Mouse (Mus musculus) urinary bladder, postnatal 14 days (tissue): ENCODE measurements around the gene Kcnrg.

ENCODE experiments used
- DNase-seq: peaks from one replicate; pipeline ENCODE4 v3.0.0; 2021; ENCODE audit warnings: low spot score

The Kcnrg gene

DNA sequence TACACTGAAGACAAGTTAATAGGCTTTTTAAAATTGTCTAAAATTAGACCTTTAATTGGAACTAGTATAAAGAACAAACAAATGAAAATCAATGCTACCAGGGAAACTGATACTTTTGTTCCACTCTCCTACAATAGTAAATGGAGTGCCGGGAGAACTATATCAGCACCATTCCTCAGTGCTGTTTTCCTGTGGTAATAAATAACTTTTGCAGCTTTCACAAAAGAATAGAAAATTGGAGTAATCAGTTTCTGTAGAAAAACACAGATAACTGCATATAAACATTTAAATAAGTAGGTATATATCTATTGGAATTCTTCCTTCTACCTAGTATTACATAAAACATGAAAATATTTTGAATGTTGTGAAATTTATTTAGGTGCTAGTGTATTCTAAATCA, 38.3 kb downstream of the Kcnrg start:
- no peak for DNase-seq

DNA sequence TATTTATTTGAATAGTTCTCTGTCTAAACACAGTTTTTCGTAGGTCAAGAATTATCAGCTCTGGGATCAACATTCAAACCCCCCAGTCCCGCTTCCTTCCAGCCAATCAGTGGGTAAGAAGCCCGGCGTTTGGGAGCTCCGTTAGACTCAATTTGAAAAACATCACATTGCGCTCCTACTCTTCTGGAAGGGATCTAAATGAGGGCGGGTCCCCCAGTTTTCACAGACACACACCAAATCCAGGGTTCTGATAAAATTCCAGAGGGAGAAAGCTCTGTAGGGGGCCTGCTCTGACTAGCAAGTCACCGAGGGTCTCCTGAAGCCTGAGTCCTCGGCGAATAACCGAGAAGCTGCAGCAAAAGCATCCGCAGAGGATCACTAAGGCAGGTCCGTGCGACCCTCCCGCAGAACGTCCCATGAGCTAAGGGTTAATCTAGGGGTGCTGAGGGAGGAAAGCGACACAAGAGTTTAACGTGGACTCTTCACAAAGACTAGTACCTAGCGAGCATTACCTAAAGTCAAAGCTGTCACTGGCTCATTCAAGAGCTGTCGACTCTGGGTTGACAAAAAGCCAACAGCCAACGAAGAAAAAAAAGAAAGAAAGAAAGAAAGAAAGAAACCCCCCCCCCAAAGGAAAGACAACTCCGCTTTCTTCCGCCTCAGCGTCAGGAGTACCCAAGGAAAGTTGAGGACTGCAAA, 40.1 kb downstream of the Kcnrg start:
- peak; percentile 46 for DNase-seq

- DNase-seq: peak; percentile 54
Measured at GRCm38 (mm10) chr14:61647881-61648684, 40.8 kb downstream of the Kcnrg start.

- peak; percentile 97 for DNase-seq
Measured at GRCm38 (mm10) chr14:61648685-61649504, 41.6 kb downstream of the Kcnrg start.

- DNase-seq: peak; percentile 59
Measured at GRCm38 (mm10) chr14:61650291-61650960, 43.2 kb downstream of the Kcnrg start.

DNA sequence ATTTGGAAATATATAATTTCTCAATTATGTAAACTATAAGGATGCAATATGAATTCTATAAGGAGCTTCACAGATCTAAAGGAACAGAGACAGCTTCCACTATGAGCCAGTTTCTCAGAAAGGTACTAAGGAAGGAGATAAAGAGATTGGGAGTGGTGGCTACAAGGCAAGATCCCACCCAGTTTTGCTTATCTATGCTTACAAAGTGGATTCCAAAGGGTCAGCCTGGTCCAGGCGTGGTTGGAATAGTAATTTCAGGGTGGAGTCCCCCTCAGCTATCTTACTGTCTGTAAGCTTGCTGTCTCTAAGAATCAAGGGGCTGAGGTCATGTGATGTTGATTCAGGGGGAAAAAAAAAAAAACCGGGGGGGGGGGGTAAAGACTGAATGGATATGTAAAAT, 49.2 kb downstream of the Kcnrg start:
- DNase-seq: no peak

DNA sequence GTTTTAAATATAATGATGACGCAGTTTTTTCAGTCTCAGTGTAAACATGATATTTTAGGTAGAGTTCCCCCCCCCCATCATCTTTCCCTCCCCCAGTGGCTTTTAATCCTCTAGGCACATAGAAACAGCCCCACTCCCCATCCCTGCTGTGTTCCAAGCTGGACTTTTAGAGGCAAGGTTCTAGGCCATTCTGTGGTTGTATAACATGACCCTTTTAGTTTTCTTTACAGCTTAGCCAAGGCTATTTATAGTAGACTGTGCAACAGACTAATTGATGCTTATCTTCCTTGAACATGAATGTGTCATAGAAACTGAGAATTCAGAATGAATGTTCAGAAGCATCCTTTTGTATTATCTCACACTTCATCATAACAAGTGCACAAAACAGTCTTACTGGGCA, 54.2 kb downstream of the Kcnrg start:
- DNase-seq: no peak

GRCm38 (mm10) chr14:61662307-61662706, 55.0 kb downstream of the Kcnrg start:
- DNase-seq: no peak
